Mouse (Mus musculus): Measurements from ENCODE around the gene Ankdd1a. TPM values are rescaled to one million over a fixed set of nuclear protein-coding genes. Genes with fewer than 3 reads are reported as not detected.

The Ankdd1a gene
- total RNA-seq, 2 experiments from 2014 or later, result 2.8 to 3.7 TPM

Other genes with a start within 250 kb of the Ankdd1a start
- 10 to 100 TPM; 28.9 to 29.6 TPM for gene Clpx, start 225.9 kb downstream of the Ankdd1a start, total RNA-seq (2021)
- gene Pdcd7, start 174.1 kb downstream of the Ankdd1a start, total RNA-seq (2021), result 10 to 100 TPM; 28.0 to 29.1 TPM
- 1 to 10 TPM; 3.3 to 5.8 TPM for gene Ubap1l, start 159.2 kb downstream of the Ankdd1a start, total RNA-seq (2021)
- gene Kbtbd13, start 128.5 kb downstream of the Ankdd1a start, total RNA-seq (2021), result under 1 TPM; 0.11 to 0.32 TPM
- gene Rasl12, start 121.7 kb downstream of the Ankdd1a start, total RNA-seq (2021), result 1 to 10 TPM; 2.7 to 3.4 TPM
- not detected for gene Slc51b, start 97.2 kb downstream of the Ankdd1a start, total RNA-seq (2021)
- 10 to 100 TPM; 17.4 to 19.2 TPM for gene Mtfmt, start 84.4 kb downstream of the Ankdd1a start, total RNA-seq (2021)
- gene Spg21, start 59.2 kb downstream of the Ankdd1a start, total RNA-seq (2021), result 10 to 100 TPM; 27.8 to 32.1 TPM
- 10 to 100 TPM; 13.3 to 17.0 TPM for gene Plekho2, start 59.8 kb upstream of the Ankdd1a start, total RNA-seq (2021)
- under 1 TPM; 0.27 to 0.46 TPM for gene Pif1, start 67.0 kb upstream of the Ankdd1a start, total RNA-seq (2021)
- gene Rbpms2, start 109.5 kb upstream of the Ankdd1a start, total RNA-seq (2021), result 1 to 10 TPM; 2.2 to 3.2 TPM
- 100 to 1,000 TPM; 231 to 250 TPM for gene Oaz2, start 147.8 kb upstream of the Ankdd1a start, total RNA-seq (2021)